Mouse (Mus musculus) hindbrain, postnatal 0 days (tissue): ENCODE measurements around the gene Lrrc49. TPM values are rescaled to one million over a fixed set of nuclear protein-coding genes. Genes with fewer than 3 reads are reported as not detected.

Source experiments
- ATAC-seq: fragments of 200-750 bp; cut with Nextera tagmentation; 2 replicates; pipeline ENCODE4 v1.8.0; 2017; ENCODE audit warnings: mild to moderate bottlenecking, moderate TSS enrichment, moderate library complexity
- DNase-seq: peaks from one replicate; pipeline ENCODE4 v3.0.0-alpha.2; 2015; ENCODE audit warnings: low spot score
- H3K27ac ChIP-seq: fragments of 300-500 bp; sonication (generic); 2 replicates; pipeline ENCODE4 v1.5.1; 2014; ENCODE audit warnings: mild to moderate bottlenecking
- H3K27me3 ChIP-seq: fragments of 300-500 bp; sonication (generic); 2 replicates; pipeline ENCODE4 v1.6.1; 2014; ENCODE audit warnings: low read length, mixed read lengths; ENCODE audit not compliant: insufficient read depth
- H3K36me3 ChIP-seq: fragments of 300-500 bp; sonication (generic); 2 replicates; pipeline ENCODE4 v1.6.1; 2014; ENCODE audit warnings: low read length, mixed read lengths; ENCODE audit not compliant: insufficient read depth
- H3K4me1 ChIP-seq: fragments of 300-500 bp; sonication (generic); 2 replicates; pipeline ENCODE4 v1.6.1; 2014; ENCODE audit warnings: antibody characterized with exemption, low read length, mixed read lengths; ENCODE audit not compliant: insufficient read depth
- H3K4me2 ChIP-seq: fragments of 300-500 bp; sonication (generic); 2 replicates; pipeline ENCODE4 v1.6.1; 2014; ENCODE audit warnings: low read depth, mild to moderate bottlenecking, low read length, moderate library complexity, mixed read lengths
- H3K4me3 ChIP-seq: fragments of 300-500 bp; sonication (generic); 2 replicates; pipeline ENCODE4 v1.5.1; 2014; ENCODE audit warnings: low read length
- H3K9ac ChIP-seq: fragments of 300-500 bp; sonication (generic); replicated peaks from 2 replicates; pipeline ENCODE4 v1.6.1; 2014; ENCODE audit warnings: mild to moderate bottlenecking, low read length, moderate library complexity, mixed read lengths
- H3K9me3 ChIP-seq: fragments of 300-500 bp; sonication (generic); 2 replicates; pipeline ENCODE4 v1.6.1; 2016; ENCODE audit warnings: low read length, mixed read lengths
- CTCF ChIP-seq: IDR thresholded peaks from 2 replicates; pipeline ENCODE4 v1.5.1; 2016; ENCODE audit warnings: antibody characterized with exemption, control low read depth, low read depth
- WGBS: fragments of 180-500 bp; shearing (Covaris S2); extraction: QIAGEN DNeasy Blood & Tissue Kit; methylation state at CpG from one replicate; pipeline ENCODE4 v1.1.7; 2014; 5-methylcytosine and 5-hydroxymethylcytosine counted together
- polyA plus RNA-seq: library from polyadenylated mRNA; unstranded; fragments of >200 nt; fragmentation: Nextera tagmentation; extraction: Ambion mirVana; gene quantifications from 2 replicates; pipeline ENCODE4 v1.2.1, GENCODE M21; 2015
- total RNA-seq: library from RNA; depleted of rRNA; stranded (reverse); fragments of >200 nt; gene quantifications from 2 replicates; pipeline ENCODE4 v1.2.3, GENCODE M21; 2014; rRNA removed

Gene Lrrc49
- 48.6 and 50.0 TPM in 2 replicates for total RNA-seq
- 71.1 and 71.9 TPM in 2 replicates for polyA plus RNA-seq

- no peaks in the 10 kb centered on the region for H3K27me3 ChIP-seq
- H3K9me3 ChIP-seq, result no peaks in the 10 kb centered on the region
- no peaks in the 10 kb centered on the region for H3K4me1 ChIP-seq
- ATAC-seq (peak; percentile 97), DNase-seq (peak; percentile 97)
- peak within 1 kb of the TSS; percentile 66 for H3K4me2 ChIP-seq
- H3K9ac ChIP-seq, result peak within 1 kb of the TSS; percentile 68
- WGBS, result under 1% methylated on average over 21 of the region's 21 CpGs
- H3K27ac ChIP-seq, result peak within 1 kb of the TSS; percentile 93
- peaks cover 11% of the 10 kb centered on the region; the same call in 1 of the 2 replicates for H3K36me3 ChIP-seq
- TF ChIP-seq CTCF, result no peak
- H3K4me3 ChIP-seq, result peak within 1 kb of the TSS; percentile 65
Measured at GRCm38 (mm10) chr9:60687891-60688324, at the start of gene Lrrc49. TSS of gene Lrrc49 (minus strand) at chr9:60688158.

- TF ChIP-seq CTCF, result no peak
- H3K9ac ChIP-seq, result no peak overlapping the region
- DNase-seq (no peak), ATAC-seq (no peak)
- H3K27me3 ChIP-seq, result no peaks in the 10 kb centered on the region
- 97% methylated on average over 2 of the region's 2 CpGs for WGBS
- peaks cover 10% of the 10 kb centered on the region; the same call in 1 of the 2 replicates for H3K36me3 ChIP-seq
- H3K9me3 ChIP-seq, result no peaks in the 10 kb centered on the region
- no peak overlapping the region for H3K4me3 ChIP-seq
- no peak overlapping the region for H3K4me2 ChIP-seq
- no peak overlapping the region for H3K27ac ChIP-seq
- no peaks in the 10 kb centered on the region for H3K4me1 ChIP-seq
Measured at GRCm38 (mm10) chr9:60734321-60734720, 46.4 kb upstream of the Lrrc49 start.

- WGBS, result 94% methylated on average over 7 of the region's 7 CpGs
- ATAC-seq (no peak), DNase-seq (no peak)
- H3K4me1 ChIP-seq, result no peaks in the 10 kb centered on the region
- no peak overlapping the region for H3K9ac ChIP-seq
- no peaks in the 10 kb centered on the region for H3K9me3 ChIP-seq
- H3K27ac ChIP-seq, result no peak overlapping the region
- no peak overlapping the region for H3K4me2 ChIP-seq
- no peak overlapping the region for H3K4me3 ChIP-seq
- H3K27me3 ChIP-seq, result no peaks in the 10 kb centered on the region
- H3K36me3 ChIP-seq, result peaks cover 11% of the 10 kb centered on the region; the same call in 1 of the 2 replicates
- TF ChIP-seq CTCF, result no peak
Measured at GRCm38 (mm10) chr9:60724968-60725367, 37.0 kb upstream of the Lrrc49 start.

DNA sequence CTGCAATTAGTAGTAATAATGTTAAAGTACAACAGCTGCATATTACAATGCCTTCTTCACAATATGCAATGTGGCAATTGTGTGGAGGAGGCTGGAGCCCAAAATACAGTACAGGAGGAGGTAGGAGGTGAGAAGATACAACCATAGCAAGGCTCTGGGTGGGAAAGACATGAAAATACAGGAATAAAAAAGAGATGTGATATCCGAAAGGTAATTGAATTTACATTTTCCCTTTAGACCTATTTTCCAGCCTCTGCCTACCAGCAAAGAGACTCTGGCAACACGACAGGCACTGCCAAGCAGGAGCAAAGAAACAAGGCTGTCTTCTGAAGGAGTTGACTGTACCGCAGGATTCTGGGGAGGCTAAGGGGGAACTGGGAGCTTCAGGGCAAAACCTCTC, 31.7 kb upstream of the Lrrc49 start:
- Histone ChIP-seq H3K36me3 (peaks cover 2% of the 10 kb centered on the region; the same call in 1 of the 2 replicates), H3K27me3 (no peaks in the 10 kb centered on the region), H3K4me1 (no peaks in the 10 kb centered on the region), H3K9me3 (no peaks in the 10 kb centered on the region), H3K9ac (no peak overlapping the region), H3K27ac (no peak overlapping the region), H3K4me2 (no peak overlapping the region), H3K4me3 (no peak overlapping the region)
- ATAC-seq (no peak), DNase-seq (no peak)
- TF ChIP-seq CTCF, result no peak
- 87% methylated on average over 3 of the region's 3 CpGs for WGBS

- WGBS, result 61% methylated on average over 3 of the region's 3 CpGs
- ATAC-seq (no peak), DNase-seq (peak; percentile 65)
- H3K4me2 ChIP-seq, result no peak overlapping the region
- H3K9ac ChIP-seq, result no peak overlapping the region
- no peaks in the 10 kb centered on the region for H3K9me3 ChIP-seq
- no peaks in the 10 kb centered on the region for H3K27me3 ChIP-seq
- peak; percentile 80 for TF ChIP-seq CTCF
- H3K36me3 ChIP-seq, result no peaks in the 10 kb centered on the region
- H3K4me1 ChIP-seq, result peaks cover 5% of the 10 kb centered on the region; the same call in 1 of the 2 replicates
- H3K4me3 ChIP-seq, result no peak overlapping the region
- no peak overlapping the region for H3K27ac ChIP-seq
Measured at GRCm38 (mm10) chr9:60718284-60718683, 30.3 kb upstream of the Lrrc49 start.

- Histone ChIP-seq H3K4me3 (no peak overlapping the region), H3K4me1 (peaks cover 5% of the 10 kb centered on the region; the same call in 1 of the 2 replicates), H3K27me3 (no peaks in the 10 kb centered on the region), H3K27ac (no peak overlapping the region), H3K9ac (no peak overlapping the region), H3K4me2 (no peak overlapping the region), H3K36me3 (no peaks in the 10 kb centered on the region), H3K9me3 (no peaks in the 10 kb centered on the region)
- WGBS, result 57% methylated on average over 5 of the region's 5 CpGs
- DNase-seq (peak; percentile 30), ATAC-seq (no peak)
- TF ChIP-seq CTCF, result peak; percentile 49
Measured at GRCm38 (mm10) chr9:60715828-60716227, 27.9 kb upstream of the Lrrc49 start.

GRCm38 (mm10) chr9:60715271-60715670, 27.3 kb upstream of the Lrrc49 start:
- Histone ChIP-seq H3K36me3 (no peaks in the 10 kb centered on the region), H3K9me3 (no peaks in the 10 kb centered on the region), H3K27me3 (no peaks in the 10 kb centered on the region), H3K27ac (no peak overlapping the region), H3K9ac (no peak overlapping the region), H3K4me3 (no peak overlapping the region), H3K4me2 (0 out of 2 replicates have a peak overlapping the region, but pooled peaks have one; percentile 82), H3K4me1 (peaks cover 5% of the 10 kb centered on the region; the same call in 1 of the 2 replicates)
- ATAC-seq, result no peak
- no peak for TF ChIP-seq CTCF
- WGBS, result 85% methylated on average over 4 of the region's 4 CpGs
- no peak for DNase-seq
